Mouse (Mus musculus): ENCODE results near the gene Arhgap15.

Arhgap15 gene

GRCm38 (mm10) chr2:43783759-43784735 lies 35.4 kb downstream of the Arhgap15 start:
- no peak for DNase-seq (ENCODE audit: low spot score)

GRCm38 (mm10) chr2:43786101-43786500 lies 37.5 kb downstream of the Arhgap15 start:
- no peak for DNase-seq (ENCODE audit: low spot score)

- DNase-seq (ENCODE audit: low spot score), result no peak
These were observed 38.5 kb downstream of the Arhgap15 start for GRCm38 (mm10) chr2:43787141-43787540.

- no peak for DNase-seq (ENCODE audit: low spot score)
These were observed 39.9 kb downstream of the Arhgap15 start for GRCm38 (mm10) chr2:43788484-43788883.

- DNase-seq (ENCODE audit: low spot score), result no peak
These were observed 41.5 kb downstream of the Arhgap15 start for GRCm38 (mm10) chr2:43790049-43790693.

GRCm38 (mm10) chr2:43791575-43791974 lies 43.0 kb downstream of the Arhgap15 start:
- no peak for DNase-seq (ENCODE audit: low spot score)

GRCm38 (mm10) chr2:43793105-43793504 lies 44.5 kb downstream of the Arhgap15 start:
- no peak for DNase-seq (ENCODE audit: low spot score)

GRCm38 (mm10) chr2:43794700-43795099 lies 46.1 kb downstream of the Arhgap15 start:
- DNase-seq (ENCODE audit: low spot score), result no peak

- DNase-seq (ENCODE audit: low spot score), result no peak
These were observed 47.8 kb downstream of the Arhgap15 start for GRCm38 (mm10) chr2:43796448-43796847.

- no peak for DNase-seq (ENCODE audit: low spot score)
These were observed 57.5 kb downstream of the Arhgap15 start for GRCm38 (mm10) chr2:43805960-43806744.

- DNase-seq (ENCODE audit: low spot score), result no peak
These were observed 67.5 kb downstream of the Arhgap15 start for GRCm38 (mm10) chr2:43815896-43816787.

- DNase-seq (ENCODE audit: low spot score), result no peak
These were observed 68.4 kb downstream of the Arhgap15 start for GRCm38 (mm10) chr2:43816788-43817581.

GRCm38 (mm10) chr2:43835931-43836330 lies 87.3 kb downstream of the Arhgap15 start:
- DNase-seq (ENCODE audit: low spot score), result no peak

- no peak for DNase-seq (ENCODE audit: low spot score)
These were observed 93.0 kb downstream of the Arhgap15 start for GRCm38 (mm10) chr2:43841644-43842043.

- DNase-seq (ENCODE audit: low spot score), result no peak
These were observed 102.6 kb downstream of the Arhgap15 start for GRCm38 (mm10) chr2:43851195-43851594.

GRCm38 (mm10) chr2:43862709-43863108 lies 114.1 kb downstream of the Arhgap15 start:
- no peak for DNase-seq (ENCODE audit: low spot score)

GRCm38 (mm10) chr2:43902403-43902973 lies 153.9 kb downstream of the Arhgap15 start:
- DNase-seq (ENCODE audit: low spot score), result peak; percentile 16

GRCm38 (mm10) chr2:43907496-43907895 lies 158.9 kb downstream of the Arhgap15 start:
- DNase-seq (ENCODE audit: low spot score), result no peak

- DNase-seq (ENCODE audit: low spot score), result no peak
These were observed 165.5 kb downstream of the Arhgap15 start for GRCm38 (mm10) chr2:43914104-43914503.

GRCm38 (mm10) chr2:43923863-43924340 lies 175.3 kb downstream of the Arhgap15 start:
- DNase-seq (ENCODE audit: low spot score), result no peak

Measured in urinary bladder, postnatal 10 days (tissue).